ENCODE assay signal across 9 mouse cellular contexts in the genomic region with DNA sequence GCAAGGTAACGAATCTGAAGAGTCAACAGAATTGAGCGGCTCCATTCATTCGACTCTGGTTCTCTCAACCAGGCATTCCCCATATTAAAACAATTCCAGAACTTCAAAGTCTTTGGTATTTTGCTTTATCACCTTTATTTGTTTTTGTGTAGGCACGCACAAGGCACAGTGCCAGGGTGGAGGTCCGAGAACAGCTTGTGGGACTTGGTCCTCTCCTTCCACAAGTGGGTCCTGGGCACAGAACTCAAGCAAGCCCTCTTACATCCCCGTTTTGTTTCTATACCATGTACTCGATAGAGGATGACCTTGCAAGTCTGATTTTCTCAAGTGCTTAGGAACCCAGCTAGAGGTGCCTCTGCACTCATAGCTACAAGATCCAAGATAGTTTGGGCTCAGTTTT. TPM values are rescaled to one million over a fixed set of nuclear protein-coding genes. Genes with fewer than 3 reads are reported as not detected.
DNase-seq lines count a peak whose midpoint lies in the region; ATAC-seq and TF ChIP-seq lines count a peak whose summit lies in the region.
"Had no signal": no experiment of that assay in that cellular context is flagged by ENCODE, and none has a peak within 500 bp of the region (broad histone marks: within the 10 kb centered on the region; RNA-seq: fewer than 3 reads in every experiment).

No protein-coding gene starts in this region.

- H3K4me3 ChIP-seq in kidney, embryonic 14.5 days (ENCODE audit: low read length) = peak overlapping the region; percentile 55
- peak overlapping the region; percentile 40 for H3K4me3 ChIP-seq in cortical plate, adult 2 months (ENCODE audit: insufficient read depth, low read length)
- peak overlapping the region; percentile 40 for H3K4me3 ChIP-seq in hindbrain, embryonic 14.5 days (replicated peaks; ENCODE audit: low read length)
- peak overlapping the region; percentile 45 for H3K4me3 ChIP-seq in midbrain, embryonic 14.5 days (replicated peaks; ENCODE audit: low read depth, low read length)

- TF ChIP-seq CTCF in cortical plate, adult 2 months (IDR thresholded peaks at IDR 0.05; ENCODE audit: extremely low read depth, insufficient read depth, low read length) = no peak

- H3K4me1 ChIP-seq in kidney, embryonic 14.5 days (ENCODE audit: control insufficient read depth, insufficient read depth, low read length) = peaks cover 17% of the 10 kb centered on the region
- H3K4me1 ChIP-seq in cortical plate, adult 2 months (ENCODE audit: control insufficient read depth, insufficient read depth, low read length) = no peaks in the 10 kb centered on the region
- H3K4me1 ChIP-seq in hindbrain, embryonic 14.5 days (replicated peaks; ENCODE audit: control insufficient read depth, insufficient read depth, low read length) = peaks cover 22% of the 10 kb centered on the region
- peaks cover 22% of the 10 kb centered on the region for H3K4me1 ChIP-seq in midbrain, embryonic 14.5 days (ENCODE audit: control insufficient read depth, insufficient read depth, low read length)

- H3K27ac ChIP-seq in kidney, embryonic 14.5 days (ENCODE audit: low read depth, low read length) = no peak overlapping the region
- H3K27ac ChIP-seq in cortical plate, adult 2 months (ENCODE audit: insufficient read depth, low read length) = no peak overlapping the region
- no peak overlapping the region for H3K27ac ChIP-seq in hindbrain, embryonic 14.5 days
- H3K27ac ChIP-seq in midbrain, embryonic 14.5 days (replicated peaks; ENCODE audit: low read depth, low read length) = no peak overlapping the region

- H3K27me3 ChIP-seq in kidney, embryonic 14.5 days (ENCODE audit: control insufficient read depth, insufficient read depth, low read length) = peaks cover 32% of the 10 kb centered on the region
- peaks cover 68% of the 10 kb centered on the region for H3K27me3 ChIP-seq in hindbrain, embryonic 14.5 days (ENCODE audit: control insufficient read depth, insufficient read depth, low read length)
- peaks cover 69% of the 10 kb centered on the region for H3K27me3 ChIP-seq in midbrain, embryonic 14.5 days (ENCODE audit: control insufficient read depth, insufficient read depth, low read length)
- H3K27me3 ChIP-seq: Patski had no signal

- DNase-seq in kidney, adult 18-20 months = no peak
- DNase-seq in hindbrain, embryonic 14.5 days (ENCODE audit: low spot score) = no peak
- no peak for DNase-seq in midbrain, embryonic 14.5 days
- no peak for DNase-seq in adrenal gland, postnatal 4 days (ENCODE audit: low spot score in 2 of 2)
- DNase-seq in spleen, postnatal 14 days (ENCODE audit: low spot score in 2 of 2) = no peak
- DNase-seq in spleen, adult 18-20 months = no peak

- peak overlapping the region; percentile 86 for H3K4me2 ChIP-seq in kidney, embryonic 14.5 days (replicated peaks; ENCODE audit: low read depth, low read length)
- H3K4me2 ChIP-seq in hindbrain, embryonic 14.5 days (replicated peaks) = peak overlapping the region; percentile 68
- H3K4me2 ChIP-seq in midbrain, embryonic 14.5 days (ENCODE audit: low read length) = peak overlapping the region; percentile 78

- ATAC-seq in kidney, embryonic 14.5 days (ENCODE audit: low FRiP score, low TSS enrichment) = no peak
- no peak for ATAC-seq in hindbrain, embryonic 14.5 days (ENCODE audit: low FRiP score)
- ATAC-seq in midbrain, embryonic 14.5 days (ENCODE audit: low FRiP score, low TSS enrichment) = no peak

- H3K36me3 ChIP-seq in kidney, embryonic 14.5 days (ENCODE audit: control insufficient read depth, insufficient read depth, low read length) = no peaks in the 10 kb centered on the region
- no peaks in the 10 kb centered on the region for H3K36me3 ChIP-seq in hindbrain, embryonic 14.5 days (replicated peaks; ENCODE audit: control insufficient read depth, insufficient read depth)
- H3K36me3 ChIP-seq in midbrain, embryonic 14.5 days (ENCODE audit: control insufficient read depth, insufficient read depth, low read length) = no peaks in the 10 kb centered on the region

- H3K9ac ChIP-seq in kidney, embryonic 14.5 days (ENCODE audit: low read depth, low read length) = peak overlapping the region; percentile 51
- H3K9ac ChIP-seq in hindbrain, embryonic 14.5 days = peak overlapping the region; percentile 46
- no peak overlapping the region; the same call in 1 of the 2 replicates for H3K9ac ChIP-seq in midbrain, embryonic 14.5 days (replicated peaks; ENCODE audit: low read length)

- 12% methylated on average over 7 of the region's 7 CpGs for WGBS in kidney, embryonic 14.5 days
- 15% methylated on average over 7 of the region's 7 CpGs for WGBS in hindbrain, embryonic 14.5 days
- WGBS in midbrain, embryonic 14.5 days = 22% methylated on average over 7 of the region's 7 CpGs

- no peak for TF ChIP-seq POLR2A in cortical plate, adult 2 months (IDR thresholded peaks at IDR 0.05; ENCODE audit: extremely low read depth, insufficient read depth, low read length)

- H3K9me3 ChIP-seq in kidney, embryonic 14.5 days (ENCODE audit: control insufficient read depth, low read length) = no peaks in the 10 kb centered on the region
- no peaks in the 10 kb centered on the region for H3K9me3 ChIP-seq in hindbrain, embryonic 14.5 days (ENCODE audit: control insufficient read depth, low read length)
- H3K9me3 ChIP-seq in midbrain, embryonic 14.5 days (ENCODE audit: control insufficient read depth, low read length) = no peaks in the 10 kb centered on the region

RNA-seq across cellular contexts. Expression of a gene that starts 1.8 kb away (rescaled TPM):
- 5.6 and 9.1 TPM in 2 replicates for polyA plus RNA-seq in kidney, embryonic 14.5 days (2014; fragmentation: Nextera tagmentation; extraction: Ambion mirVana)
- 0.06 and 0.13 TPM in 2 replicates for polyA plus RNA-seq in cortical plate, adult 2 months (2012; rRNA removed)
- 0.19 TPM in 1 of 2 replicates, not detected in the other for polyA plus RNA-seq in hindbrain, embryonic 14.5 days (2014; fragmentation: Nextera tagmentation; extraction: Ambion mirVana)
- polyA plus RNA-seq in midbrain, embryonic 14.5 days (2014; fragmentation: Nextera tagmentation; extraction: Ambion mirVana) = 0.25 TPM in 1 of 2 replicates, not detected in the other
- 1 to 10 TPM; 7.2 to 8.8 TPM for total RNA-seq in adrenal gland, postnatal 4 days (2021)

RNA-seq across cellular contexts. Expression of a gene that starts 11.6 kb away (rescaled TPM):
- polyA plus RNA-seq in kidney, embryonic 14.5 days (2014; fragmentation: Nextera tagmentation; extraction: Ambion mirVana) = 2.7 and 6.6 TPM in 2 replicates
- polyA plus RNA-seq in cortical plate, adult 2 months (2012; rRNA removed) = 19.6 and 19.9 TPM in 2 replicates
- polyA plus RNA-seq in hindbrain, embryonic 14.5 days (2014; fragmentation: Nextera tagmentation; extraction: Ambion mirVana) = 7.9 and 9.1 TPM in 2 replicates
- 6.5 and 16.0 TPM in 2 replicates for polyA plus RNA-seq in midbrain, embryonic 14.5 days (2014; fragmentation: Nextera tagmentation; extraction: Ambion mirVana)
- 10 to 100 TPM; 17.3 to 17.6 TPM for total RNA-seq in adrenal gland, postnatal 4 days (2021)

RNA-seq across cellular contexts. Expression of a gene that starts 30.0 kb away (rescaled TPM):
- polyA plus RNA-seq in kidney, embryonic 14.5 days (2014; fragmentation: Nextera tagmentation; extraction: Ambion mirVana) = 87.4 and 90.3 TPM in 2 replicates
- polyA plus RNA-seq in cortical plate, adult 2 months (2012; rRNA removed) = 30.4 and 33.3 TPM in 2 replicates
- 65.8 and 67.3 TPM in 2 replicates for polyA plus RNA-seq in hindbrain, embryonic 14.5 days (2014; fragmentation: Nextera tagmentation; extraction: Ambion mirVana)
- 76.1 and 77.8 TPM in 2 replicates for polyA plus RNA-seq in midbrain, embryonic 14.5 days (2014; fragmentation: Nextera tagmentation; extraction: Ambion mirVana)
- total RNA-seq in adrenal gland, postnatal 4 days (2021) = 10 to 100 TPM; 21.0 to 25.3 TPM
